Mouse (Mus musculus) neural tube, embryonic 10.5 days (tissue): ENCODE measurements around the gene Slit1.
A peak's percentile ranks its signal among the peaks of the same experiment; 100 is the strongest.

Experiments
- DNase-seq: peaks from one replicate; pipeline ENCODE4 v3.0.0-alpha.2; 2017; ENCODE audit warnings: low spot score; ENCODE audit errors: extremely low spot score

Gene Slit1

DNA sequence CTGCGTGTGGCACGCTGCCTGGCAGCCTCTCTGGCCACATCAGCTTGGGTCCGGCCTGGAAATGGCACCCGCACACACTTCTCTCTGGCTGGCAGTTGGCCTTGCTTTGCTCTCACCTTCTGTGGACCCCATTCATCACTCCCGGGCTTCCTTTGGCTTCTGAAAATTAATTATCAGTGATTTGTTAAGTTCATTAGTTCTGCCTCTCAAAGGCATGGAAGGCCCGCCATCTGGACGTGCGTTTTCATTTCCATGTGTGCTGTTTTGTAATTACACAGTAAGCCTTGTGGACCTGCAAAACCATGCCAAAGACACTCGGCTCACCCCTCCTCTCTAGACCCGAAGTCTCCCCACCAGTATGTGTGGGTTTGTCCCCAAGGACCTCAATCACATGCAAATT is 53.4 kb downstream of the Slit1 start:
- no peak for DNase-seq

DNA sequence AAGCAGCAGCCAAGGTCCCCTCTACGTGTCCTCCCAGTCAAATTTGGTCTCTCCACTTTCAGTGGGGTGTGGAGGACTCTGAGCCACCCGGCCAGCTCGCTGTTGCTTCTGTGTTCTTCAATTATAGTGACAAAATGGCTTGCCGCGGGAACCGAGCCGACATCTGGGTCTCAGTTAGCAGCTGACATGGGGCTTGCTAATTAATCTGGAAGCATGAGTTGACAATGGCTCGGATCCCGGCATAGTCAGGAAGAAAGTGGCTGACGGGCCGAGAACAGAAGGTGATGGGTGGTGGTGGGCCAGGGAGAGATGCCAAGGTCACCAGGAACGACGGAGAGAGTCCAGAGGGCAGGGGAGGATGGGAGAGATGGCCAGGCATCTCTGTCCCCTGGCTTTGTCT is 55.2 kb downstream of the Slit1 start:
- no peak for DNase-seq

DNA sequence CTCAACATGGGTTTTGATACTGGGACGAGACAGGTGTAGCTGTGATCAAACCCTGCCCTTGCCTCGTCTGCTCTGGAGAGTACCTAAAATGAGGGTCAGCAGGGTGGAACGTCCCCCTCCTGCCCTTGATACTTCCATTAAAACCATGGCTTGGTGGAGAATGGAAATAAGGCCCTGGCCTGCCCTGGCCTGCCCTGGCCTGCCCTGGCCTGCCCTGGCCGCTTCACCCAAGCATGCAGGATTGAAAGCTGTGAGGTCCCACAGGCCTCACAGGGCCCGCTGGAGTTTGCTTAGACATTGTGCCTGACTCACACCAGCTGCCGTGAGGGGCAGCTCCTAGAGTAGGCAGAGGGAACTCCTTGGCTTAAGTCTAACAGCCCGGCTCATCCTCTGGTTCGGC is 55.6 kb downstream of the Slit1 start:
- no peak for DNase-seq

DNA sequence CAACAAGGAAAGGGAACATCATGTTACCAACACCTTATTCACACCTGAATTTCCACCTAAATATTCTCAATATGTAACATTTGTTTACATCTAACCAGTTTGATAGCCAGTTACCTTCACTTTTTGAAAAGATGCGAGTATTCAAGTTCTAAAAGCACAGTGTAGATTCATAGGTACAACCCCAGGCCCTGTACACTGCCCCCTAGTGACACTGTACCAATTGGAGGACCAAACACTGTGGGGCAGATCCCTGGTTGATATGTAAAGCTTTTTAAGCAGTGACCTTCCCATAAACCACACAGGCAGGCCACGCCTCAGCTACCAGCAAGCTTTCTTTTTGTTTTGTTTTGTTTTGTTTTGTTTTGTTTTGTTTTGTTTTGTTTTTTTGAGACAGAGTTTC is 57.3 kb downstream of the Slit1 start:
- DNase-seq, result no peak

DNA sequence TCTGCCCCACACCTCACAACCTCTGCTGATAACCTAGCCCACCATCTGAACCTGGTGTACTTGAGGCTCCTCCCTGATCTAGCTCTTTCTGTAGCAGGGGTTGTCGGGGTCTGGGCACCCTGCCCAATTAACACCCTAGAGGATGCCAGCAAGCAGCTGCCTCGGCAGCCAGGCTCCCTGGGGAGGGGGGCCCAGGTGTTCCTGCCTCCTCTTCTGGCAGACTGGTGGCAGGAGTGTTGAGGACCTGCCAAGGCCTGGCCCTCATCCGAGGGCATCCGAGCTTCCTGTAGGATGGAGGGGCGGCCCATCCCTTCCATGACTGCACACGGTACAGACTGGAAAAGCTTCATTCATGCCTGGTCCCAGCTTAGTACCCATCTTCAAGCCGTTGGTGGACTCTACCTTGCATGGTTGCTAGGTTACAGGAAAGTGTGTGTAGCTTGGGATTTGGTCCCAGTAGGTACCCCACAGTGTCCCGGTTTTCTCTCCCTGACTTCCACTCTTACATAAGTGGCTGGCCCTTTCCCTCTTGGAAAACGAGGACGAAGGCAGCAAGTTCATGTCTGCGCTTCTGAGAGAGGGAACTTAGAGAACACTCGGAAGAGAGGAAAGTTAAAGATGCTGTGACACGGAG is 57.9 kb downstream of the Slit1 start:
- DNase-seq, result no peak

DNA sequence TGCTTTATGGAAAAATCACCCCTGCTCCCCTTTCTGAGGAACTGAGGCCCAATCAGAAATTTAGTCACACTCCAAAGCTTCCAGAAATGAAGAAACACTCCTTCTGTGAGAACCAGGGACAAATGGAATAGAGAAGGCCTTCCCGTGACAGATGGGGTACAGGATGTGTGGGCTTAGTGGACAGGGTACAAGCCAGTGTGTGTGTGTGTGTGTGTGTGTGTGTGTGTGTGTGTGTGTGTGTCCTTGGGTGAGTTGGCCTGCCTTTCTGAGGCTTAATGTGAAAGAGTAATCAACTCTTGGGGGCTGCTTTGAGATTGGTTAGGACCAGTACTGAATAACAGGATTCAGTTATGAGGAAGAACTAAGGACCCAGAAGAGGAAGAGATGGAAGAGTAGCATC is 58.6 kb downstream of the Slit1 start:
- no peak for DNase-seq

DNA sequence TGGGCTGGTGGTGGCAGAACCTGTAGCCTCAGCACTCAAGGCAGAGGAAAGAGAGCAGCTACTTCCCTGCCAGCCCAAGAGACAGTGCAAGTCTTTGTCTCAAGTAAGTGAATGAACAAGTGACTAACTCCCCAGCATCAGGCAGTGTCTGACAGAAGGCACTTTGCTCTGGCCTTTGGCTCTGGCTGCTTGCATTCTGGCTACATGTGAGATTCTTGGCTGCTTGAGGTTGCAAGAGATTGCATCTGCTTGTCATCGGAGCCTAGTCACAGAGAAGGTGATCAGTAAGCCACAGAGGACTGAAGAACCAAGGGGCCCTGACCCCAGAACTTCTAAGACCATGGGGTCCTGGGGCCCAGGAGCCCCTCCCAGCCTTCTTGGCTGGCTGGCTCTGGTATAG is 59.5 kb downstream of the Slit1 start:
- DNase-seq, result no peak

DNA sequence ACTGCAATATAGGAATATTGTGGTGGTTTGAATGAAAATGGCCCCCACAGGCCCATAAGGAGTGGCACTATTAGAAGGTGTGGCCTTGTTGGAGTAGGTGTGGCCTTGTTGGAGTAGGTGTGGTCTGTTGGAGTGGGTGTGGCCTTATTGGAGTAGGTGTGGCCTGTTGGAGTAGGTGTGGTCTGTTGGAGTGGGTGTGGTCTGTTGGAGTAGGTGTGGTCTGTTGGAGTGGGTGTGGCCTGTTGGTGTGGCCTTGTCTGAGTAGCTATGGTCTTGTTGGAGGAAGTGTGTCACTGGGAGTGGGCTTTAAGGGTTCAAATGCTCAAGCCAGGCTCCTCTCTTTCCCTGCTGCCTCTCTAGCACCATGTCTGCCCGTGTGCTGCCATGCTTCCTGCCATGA is 63.2 kb downstream of the Slit1 start:
- DNase-seq, result no peak

DNA sequence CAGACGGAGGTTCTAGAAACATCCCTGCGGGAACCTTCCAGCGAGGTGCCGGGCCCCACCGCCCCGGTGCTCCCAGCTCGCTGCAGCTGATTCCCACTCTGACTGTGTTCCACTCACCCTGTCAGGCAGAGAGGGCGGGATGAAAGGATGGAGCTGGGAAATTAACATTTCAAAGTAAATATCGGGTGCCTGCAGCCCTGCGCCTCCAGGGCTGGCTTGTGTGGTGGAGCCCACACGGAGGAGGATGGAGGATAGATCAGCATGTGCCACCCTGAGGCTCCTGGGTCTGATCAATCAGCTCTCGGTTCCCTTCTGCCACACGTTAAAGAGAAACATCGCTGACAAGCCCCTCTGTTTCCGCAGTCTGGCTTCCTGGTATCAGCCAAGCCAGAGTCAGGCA is 64.4 kb downstream of the Slit1 start:
- DNase-seq, result no peak

DNA sequence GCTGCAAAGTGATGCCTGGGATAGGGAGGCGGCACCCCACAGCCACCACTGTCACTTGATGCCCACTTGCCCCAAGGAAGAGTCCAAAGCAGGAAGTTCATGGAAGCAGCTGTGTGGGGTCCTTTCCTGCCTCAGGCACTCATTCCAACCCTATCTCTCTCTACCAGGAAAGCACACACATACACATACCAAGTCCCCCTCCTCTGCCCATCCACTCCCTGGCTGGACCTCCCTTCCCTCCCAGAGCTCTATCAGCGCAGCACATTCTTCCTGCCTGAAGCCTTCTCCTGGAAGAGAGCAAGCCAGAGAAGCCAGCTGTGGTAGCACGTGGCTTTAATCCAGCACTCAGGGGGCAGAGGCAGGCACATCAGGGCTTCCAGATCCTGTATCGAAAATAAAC is 65.9 kb downstream of the Slit1 start:
- DNase-seq, result no peak

DNA sequence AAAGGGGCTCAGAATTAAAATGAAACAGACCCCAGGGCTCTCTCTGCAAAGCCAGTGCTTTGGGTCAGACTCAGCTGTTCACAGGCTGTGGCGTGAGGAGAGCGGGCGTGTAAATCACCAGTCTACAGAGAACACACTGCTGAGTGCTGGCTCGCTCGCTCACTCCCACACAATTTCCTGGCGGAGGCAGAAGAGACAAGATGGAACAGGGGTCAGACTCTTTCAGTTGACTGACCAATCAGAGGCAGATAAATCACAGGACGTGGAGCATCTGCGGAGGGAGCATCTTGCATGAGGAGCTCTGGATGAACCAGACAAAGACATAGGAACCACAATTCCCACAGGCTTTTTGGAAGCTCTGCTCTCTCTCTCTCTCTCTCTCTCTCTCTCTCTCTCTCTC is 67.9 kb downstream of the Slit1 start:
- no peak for DNase-seq

DNA sequence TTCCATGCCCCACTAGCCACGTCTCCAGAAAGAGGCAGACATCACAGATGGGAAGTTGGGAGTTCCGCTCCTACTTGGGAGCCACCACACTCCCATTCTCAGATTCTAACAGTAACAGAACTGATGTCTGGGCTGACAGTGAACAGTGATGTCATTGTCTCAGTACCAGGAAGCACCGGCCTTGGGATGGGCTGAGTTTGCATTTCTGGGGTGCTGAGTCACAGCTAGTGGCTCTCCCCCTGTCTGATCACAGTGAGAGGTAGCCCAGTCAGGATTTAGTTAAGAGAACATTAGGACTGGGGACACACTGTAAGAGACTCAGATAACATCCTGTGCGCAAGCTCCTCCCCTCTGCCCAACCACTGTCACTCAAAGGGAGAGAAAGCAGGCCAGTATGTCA is 69.1 kb downstream of the Slit1 start:
- DNase-seq, result no peak

DNA sequence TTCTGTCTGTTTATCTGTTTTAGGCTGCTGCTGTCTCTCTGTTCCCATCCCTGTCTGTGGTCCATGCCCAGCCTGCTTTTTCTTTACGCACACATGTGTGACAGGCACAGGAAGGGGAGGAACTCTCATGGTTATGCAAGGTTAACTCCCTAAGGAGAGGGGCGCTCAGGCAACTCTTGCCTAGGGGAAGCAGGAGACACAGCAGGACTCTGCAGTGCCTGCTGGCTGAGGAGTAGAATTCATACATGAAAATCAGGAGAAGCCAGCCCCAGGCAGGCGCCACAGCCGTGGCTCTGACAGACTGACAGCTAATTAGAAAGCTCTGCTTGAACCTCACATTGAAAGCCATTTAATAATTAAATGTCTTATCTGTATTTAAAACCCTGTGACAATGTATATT is 70.6 kb downstream of the Slit1 start:
- DNase-seq, result no peak

DNA sequence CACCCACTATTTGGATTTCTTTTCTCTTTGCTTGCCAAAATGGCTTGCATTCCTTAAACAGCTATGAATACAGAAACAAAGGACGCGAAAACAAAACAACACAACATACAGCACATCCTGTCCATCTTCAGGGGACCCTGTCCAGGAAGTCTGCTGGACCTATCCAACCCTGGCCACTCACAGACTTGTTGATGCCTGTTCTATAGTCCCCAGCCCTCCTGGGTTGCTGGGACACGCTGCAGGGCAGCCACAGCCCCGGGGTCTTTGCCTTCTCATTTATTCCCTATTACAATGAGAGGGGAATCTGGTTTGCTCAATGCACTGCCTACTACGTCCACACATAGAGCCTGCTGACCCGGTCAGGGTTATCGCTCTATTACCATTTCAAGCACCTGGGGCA is 72.5 kb downstream of the Slit1 start:
- DNase-seq, result no peak

DNA sequence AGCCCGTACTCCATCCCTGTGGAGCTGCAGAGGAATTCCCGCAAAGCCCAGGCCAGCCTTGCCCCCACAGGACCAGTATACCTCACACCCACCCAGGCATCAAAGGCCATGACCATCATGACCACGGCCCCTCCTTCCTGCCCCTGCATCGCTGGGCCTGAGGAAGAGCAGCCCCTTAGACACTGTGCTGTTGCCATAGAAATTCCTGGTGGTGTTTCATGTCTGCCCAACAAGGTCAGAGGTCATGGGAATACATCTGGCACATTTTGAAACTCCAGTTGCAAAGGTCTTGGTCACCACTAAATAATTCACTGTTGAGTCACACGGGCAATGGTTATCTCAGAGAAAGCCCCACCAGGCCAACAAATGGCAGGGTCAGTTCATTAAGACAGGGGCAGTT is 73.0 kb downstream of the Slit1 start:
- DNase-seq, result peak; percentile 57

DNA sequence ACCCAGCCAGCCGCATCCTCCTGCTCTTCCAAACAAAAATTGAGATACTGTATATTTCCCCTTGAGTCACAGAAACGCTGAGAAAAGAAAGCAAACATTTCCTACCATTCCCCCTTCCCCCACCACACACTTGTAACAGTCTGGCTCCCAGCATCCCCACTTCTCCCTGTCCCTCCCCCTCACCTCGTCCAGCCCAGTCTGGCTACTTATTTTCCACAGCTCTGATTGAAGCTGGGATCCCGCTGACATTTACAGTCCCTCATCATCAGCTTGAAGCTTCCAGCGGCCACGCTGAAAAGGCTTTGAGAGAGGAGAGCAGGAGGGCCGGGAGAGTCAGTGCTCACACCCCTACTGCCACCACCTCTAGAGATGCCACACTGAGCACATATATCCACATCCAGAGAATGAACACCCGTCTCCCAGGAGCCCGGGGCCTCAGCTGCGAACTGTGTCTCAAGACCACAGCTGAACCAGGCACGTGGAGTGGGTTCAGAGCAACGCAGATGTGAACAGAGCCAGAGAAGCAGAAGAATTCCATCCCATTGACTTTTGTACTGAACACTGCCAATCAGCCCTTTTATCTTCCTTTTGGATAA is 73.6 kb downstream of the Slit1 start:
- DNase-seq, result no peak

DNA sequence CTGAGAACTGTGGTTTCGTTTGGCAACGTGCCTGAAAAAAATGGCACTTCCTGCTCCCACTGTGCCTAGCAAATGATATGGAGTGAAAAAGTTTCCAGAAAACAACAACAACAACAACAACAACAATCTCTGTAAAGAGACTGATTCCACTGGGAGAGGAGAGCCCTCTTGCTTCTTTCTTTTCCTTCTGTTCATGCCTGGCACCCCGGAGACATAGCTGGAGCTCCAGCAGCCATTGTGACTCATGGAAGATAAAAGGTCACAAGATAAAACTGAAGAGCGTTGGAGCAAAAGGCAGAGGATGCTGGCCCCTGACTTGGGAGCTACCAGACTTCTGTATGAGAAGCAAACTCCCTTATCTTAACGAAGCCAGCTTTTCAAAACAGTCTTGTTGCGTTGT is 75.9 kb downstream of the Slit1 start:
- DNase-seq, result no peak

DNA sequence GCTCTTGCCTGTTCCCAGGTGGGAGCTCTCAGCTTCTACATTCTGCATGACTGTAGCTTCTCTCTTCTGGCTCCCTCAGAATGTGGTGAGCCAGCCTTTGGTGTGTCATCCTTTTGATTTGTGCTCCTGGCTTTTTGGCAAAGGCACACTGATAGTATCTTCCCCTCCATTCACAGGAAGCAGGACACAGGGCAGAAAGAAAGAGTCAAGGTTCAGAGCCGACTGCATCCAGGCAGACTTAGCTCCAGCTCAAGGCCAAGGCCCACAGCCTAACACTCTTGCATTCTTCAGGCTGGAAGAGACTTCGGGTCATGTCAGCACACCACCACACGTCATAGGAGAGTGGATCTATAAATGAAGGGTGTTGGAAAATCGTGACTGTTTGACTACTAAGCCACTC is 77.5 kb downstream of the Slit1 start:
- DNase-seq, result no peak

DNA sequence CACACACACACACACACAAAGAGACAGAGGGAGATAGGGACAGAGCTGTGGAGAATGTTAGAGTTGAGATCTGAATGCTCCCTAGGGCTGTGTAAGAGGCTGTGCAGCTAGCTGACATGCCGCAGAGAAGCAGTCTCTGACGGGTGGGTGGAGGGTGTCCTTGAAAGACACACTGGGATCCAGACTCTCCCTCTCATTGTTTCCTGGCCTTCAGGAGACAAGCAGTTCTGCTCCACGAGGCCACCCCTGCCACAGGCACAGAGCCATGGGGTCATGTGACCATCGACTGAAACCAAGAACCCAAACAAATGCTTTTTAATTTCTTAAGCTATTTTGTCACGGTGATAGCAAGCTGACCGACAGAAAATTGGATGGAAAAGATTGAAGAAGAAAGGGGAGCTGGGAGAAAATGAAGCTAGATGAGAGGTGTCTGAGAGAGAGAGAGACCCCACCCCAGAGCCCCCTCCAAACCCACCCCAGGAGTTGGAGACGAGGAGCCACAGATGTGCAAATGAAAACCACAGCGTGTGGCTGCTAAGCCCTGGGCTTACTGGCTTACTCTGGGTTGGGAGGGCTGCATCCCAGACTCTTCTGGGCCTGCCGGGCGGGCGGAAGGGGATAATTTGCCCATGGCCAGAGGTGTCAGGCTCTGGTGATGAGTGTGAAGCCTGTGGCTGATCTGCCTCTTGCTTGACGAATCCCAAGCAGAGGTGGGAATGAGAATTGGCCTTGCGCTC is 79.8 kb downstream of the Slit1 start:
- DNase-seq, result no peak

DNA sequence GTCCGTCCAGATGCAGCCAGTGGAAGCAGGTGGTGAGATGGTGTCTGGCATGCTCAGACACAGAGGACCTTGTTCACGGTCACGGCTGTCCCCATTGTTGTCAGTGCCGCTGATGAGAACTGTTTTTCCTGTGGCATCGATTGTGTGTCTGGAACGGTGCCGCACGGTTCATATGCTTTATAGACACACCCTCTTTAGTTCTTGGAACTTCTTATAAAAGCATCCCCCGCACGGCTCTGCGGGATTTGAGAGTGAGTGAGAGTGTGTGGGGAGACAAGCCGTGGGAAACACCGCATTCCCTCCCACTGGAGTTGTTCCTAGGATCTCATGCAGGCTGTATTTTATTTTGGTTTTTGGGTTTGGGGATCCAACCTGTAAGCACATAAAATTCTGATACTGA is 82.0 kb downstream of the Slit1 start:
- no peak for DNase-seq

DNA sequence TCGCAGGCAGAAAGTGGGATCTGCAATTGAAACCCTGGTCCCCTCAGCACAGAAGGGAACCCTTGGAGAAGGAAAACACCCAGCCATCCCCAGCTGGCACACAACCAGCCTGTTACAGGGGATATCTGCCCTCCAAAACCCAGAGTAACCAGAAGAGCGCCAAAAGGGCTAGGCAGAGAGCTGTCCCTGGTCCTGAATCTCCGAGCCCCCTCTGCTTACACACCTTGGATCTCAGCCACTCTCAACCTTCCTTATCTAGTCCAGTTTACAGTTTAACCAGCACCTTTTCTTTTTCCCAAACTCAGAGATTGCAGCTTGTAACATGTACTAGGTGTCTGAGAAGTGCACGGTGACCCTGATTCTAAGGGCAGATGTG is 82.5 kb downstream of the Slit1 start:
- DNase-seq, result peak; percentile 63

DNA sequence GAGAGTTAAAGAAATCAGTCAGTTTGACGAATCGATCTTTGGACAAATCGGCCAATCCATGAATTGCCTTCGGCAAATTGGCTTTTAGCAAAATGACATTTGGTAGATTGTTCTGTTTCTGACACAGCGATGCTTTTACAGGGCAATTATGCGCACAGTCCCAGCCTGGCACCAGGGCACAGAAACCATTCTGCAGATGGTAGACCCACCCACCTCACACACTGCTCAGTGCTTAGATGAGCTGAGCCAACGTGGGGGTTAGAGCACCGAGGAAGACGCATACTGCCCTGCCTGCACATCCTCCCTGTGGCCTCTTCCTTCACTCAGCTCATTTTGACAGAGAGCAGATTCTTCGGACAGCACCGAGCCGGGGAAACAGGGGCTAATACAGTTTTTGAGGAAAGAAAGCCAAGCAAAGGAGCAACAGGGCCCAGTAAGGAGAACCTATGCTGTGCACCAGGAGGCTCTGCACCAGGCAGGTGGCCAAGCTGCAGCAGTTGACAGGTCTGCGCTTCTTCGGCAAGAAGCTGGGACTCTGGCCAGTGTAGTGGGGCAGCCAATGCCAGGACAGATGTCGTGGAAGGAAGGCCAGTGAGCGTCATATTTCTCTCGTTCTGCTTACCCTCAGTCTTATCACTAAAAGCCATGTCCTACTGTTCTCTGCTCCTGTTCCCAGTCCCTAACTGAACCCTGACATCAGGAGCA is 83.0 kb downstream of the Slit1 start:
- DNase-seq, result no peak

DNA sequence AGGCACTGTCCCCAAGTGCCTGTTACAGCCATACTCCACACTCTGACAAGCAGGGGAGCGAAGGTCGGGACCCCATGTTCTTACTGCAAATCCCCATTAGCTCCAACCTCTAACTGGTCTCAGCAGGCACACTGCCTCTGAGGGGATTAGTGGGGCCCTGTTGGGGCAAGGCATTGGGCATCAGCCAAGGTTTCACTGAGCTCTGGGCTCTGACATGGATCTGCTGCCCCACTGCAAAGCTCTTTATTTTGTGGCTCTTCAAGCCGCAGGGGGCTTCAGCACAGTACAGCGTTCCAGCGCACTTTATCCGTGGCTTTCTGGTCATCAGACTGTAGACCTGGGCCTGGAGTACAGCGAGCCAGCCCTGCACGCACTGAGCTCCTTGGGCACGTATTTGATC is 86.0 kb downstream of the Slit1 start:
- DNase-seq, result no peak
